Mouse (Mus musculus) right cerebral cortex, adult 2 months (tissue): Measurements from ENCODE around the gene Polr2e.

Experiments
- DNase-seq, 2 experiments: peaks; one replicate each; pipeline ENCODE4 v3.0.0; 2021 to 2022; ENCODE audit warnings: low spot score in 2 of 2

The Polr2e gene

GRCm38 (mm10) chr10:80033511-80034391 lies 5.8 kb downstream of the Polr2e start:
- DNase-seq, result no peak

- DNase-seq, result no peak
Measured at GRCm38 (mm10) chr10:80032799-80033480, 6.7 kb downstream of the Polr2e start.

- no peak for DNase-seq
Measured at GRCm38 (mm10) chr10:80030736-80031135, 8.9 kb downstream of the Polr2e start.

- DNase-seq, result no peak
Measured at GRCm38 (mm10) chr10:80030191-80030590, 9.4 kb downstream of the Polr2e start.

- no peak for DNase-seq
Measured at GRCm38 (mm10) chr10:80028521-80028846, 11.1 kb downstream of the Polr2e start.

- DNase-seq, result no peak
Measured at GRCm38 (mm10) chr10:80027681-80028520, 11.7 kb downstream of the Polr2e start.

- DNase-seq, result no peak
Measured at GRCm38 (mm10) chr10:80025889-80026288, 13.7 kb downstream of the Polr2e start.

- DNase-seq, result no peak
Measured at GRCm38 (mm10) chr10:80025463-80025862, 14.1 kb downstream of the Polr2e start.

- DNase-seq, result no peak
Measured at GRCm38 (mm10) chr10:80025044-80025347, 14.6 kb downstream of the Polr2e start.

- no peak for DNase-seq
Measured at GRCm38 (mm10) chr10:80024229-80025043, 15.2 kb downstream of the Polr2e start.

GRCm38 (mm10) chr10:80023758-80024157 lies 15.8 kb downstream of the Polr2e start:
- DNase-seq, result no peak

- DNase-seq, result no peak
Measured at GRCm38 (mm10) chr10:80022806-80023205, 16.8 kb downstream of the Polr2e start.

- no peak for DNase-seq
Measured at GRCm38 (mm10) chr10:80022164-80022563, 17.4 kb downstream of the Polr2e start.

GRCm38 (mm10) chr10:80021320-80021641 lies 18.3 kb downstream of the Polr2e start:
- DNase-seq, result no peak

- no peak for DNase-seq
Measured at GRCm38 (mm10) chr10:80020603-80021319, 18.8 kb downstream of the Polr2e start.

- no peak for DNase-seq
Measured at GRCm38 (mm10) chr10:80020191-80020590, 19.4 kb downstream of the Polr2e start.

- DNase-seq, result no peak
Measured at GRCm38 (mm10) chr10:80019471-80020131, 20.0 kb downstream of the Polr2e start.

GRCm38 (mm10) chr10:80018739-80019297 lies 20.8 kb downstream of the Polr2e start:
- DNase-seq, result no peak

GRCm38 (mm10) chr10:80017771-80018170 lies 21.8 kb downstream of the Polr2e start:
- no peak for DNase-seq

- DNase-seq, result no peak
Measured at GRCm38 (mm10) chr10:80017361-80017760, 22.2 kb downstream of the Polr2e start.
